Mouse (Mus musculus): Measurements from ENCODE around the gene Plpp3.

The Plpp3 gene

DNA sequence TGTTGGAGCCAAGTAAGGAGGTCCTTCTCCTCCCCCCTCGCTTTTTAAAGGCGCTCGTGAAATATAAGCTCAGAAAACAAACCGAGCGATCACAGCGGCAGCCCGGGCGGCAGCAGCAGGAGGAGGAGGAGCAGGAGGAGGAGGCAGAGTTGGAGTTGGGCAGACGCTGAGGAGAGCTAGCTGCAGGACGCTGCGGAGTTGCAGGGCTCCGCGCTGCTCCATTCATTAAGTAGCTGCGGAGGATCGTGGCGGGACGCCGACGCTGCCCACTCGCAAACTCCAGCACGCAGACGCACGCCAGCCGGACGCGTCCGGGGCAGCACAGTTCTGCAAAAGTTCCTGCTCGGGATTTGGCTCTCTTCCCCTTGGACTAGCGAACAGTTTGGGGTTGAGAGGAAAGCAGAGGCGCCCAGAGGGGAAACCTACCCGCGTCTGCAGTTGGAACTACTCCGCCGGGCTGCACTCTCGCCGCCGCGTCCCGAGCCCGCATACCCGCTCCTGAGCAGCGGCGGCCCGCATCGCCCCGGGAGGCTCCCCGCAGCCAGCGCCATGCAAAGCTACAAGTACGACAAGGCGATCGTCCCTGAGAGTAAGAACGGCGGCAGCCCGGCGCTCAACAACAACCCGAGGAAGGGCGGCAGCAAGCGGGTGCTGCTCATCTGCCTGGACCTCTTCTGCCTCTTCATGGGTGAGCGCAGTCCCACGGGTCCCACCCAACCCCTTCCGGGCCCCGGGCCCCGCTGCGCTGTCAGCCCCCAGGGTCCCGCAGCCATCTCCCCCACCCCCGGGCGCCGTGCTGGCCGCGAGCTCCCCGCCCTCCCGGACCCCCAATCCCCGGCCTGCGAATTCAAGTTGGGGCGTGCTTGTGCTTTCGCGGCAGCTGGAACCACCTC lies at the start of gene Plpp3:
Plpp3 (plus strand) TSS at position 72 of the 893 bp plus-strand sequence.
- peak; percentile 27 for DNase-seq

DNA sequence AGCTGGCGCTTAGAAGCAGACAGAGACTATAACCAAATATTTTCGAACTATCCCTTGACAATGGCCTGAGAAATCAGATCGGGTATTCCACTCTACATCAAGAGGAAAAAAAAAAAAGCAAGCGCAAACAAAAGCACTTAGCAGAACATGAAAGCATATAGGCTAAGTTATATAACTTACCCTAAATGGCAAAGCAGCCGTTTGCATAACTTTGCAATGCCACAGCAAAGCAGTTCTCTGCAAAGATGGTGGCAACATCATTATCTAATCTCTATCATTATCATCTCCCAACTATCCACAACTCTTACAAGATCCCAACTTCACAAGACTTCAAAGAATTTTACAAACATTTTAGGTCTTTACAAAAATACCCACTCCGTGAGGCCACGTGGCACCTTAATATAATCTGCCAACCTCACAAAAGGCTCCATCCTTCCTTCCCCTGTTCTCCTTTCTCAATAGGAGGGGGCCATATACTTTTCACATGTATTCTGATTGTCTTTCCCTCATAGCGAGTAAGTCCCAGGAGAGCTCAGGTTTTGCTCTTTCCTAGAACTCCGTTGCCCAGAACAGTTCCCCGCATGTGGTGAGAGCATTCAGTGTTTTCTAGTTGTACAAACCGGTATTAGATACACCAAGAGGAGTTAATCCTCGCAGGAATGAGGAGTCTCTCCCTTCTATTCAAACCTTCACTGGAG lies 49.1 kb upstream of the Plpp3 start:
- DNase-seq: no peak

DNA sequence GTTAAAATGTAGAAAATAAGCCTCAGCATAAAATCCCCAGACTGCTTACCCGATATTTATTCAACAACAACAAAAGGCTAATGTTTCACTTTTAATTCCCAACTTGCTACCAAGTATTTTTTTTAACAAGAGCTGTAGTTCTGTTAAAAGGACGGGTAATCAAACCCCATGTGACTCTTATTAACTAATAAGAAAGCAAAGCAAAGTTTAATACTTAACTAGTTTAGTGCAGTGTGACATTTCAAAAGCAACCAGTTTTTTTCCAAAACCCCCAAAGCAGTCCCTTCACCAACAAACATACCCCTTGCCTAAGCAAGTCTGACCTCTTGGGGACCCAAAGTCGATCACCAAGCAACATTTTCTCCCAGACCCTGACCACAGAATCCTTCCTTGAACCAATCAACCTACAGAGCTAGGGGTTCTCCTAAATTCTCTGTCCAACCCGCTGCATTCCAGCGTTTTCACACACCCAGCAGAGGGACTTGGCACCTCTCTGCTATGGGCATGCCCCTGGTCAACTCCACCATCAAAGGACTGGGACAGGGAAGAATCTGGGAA lies 48.4 kb upstream of the Plpp3 start:
- DNase-seq: no peak

DNA sequence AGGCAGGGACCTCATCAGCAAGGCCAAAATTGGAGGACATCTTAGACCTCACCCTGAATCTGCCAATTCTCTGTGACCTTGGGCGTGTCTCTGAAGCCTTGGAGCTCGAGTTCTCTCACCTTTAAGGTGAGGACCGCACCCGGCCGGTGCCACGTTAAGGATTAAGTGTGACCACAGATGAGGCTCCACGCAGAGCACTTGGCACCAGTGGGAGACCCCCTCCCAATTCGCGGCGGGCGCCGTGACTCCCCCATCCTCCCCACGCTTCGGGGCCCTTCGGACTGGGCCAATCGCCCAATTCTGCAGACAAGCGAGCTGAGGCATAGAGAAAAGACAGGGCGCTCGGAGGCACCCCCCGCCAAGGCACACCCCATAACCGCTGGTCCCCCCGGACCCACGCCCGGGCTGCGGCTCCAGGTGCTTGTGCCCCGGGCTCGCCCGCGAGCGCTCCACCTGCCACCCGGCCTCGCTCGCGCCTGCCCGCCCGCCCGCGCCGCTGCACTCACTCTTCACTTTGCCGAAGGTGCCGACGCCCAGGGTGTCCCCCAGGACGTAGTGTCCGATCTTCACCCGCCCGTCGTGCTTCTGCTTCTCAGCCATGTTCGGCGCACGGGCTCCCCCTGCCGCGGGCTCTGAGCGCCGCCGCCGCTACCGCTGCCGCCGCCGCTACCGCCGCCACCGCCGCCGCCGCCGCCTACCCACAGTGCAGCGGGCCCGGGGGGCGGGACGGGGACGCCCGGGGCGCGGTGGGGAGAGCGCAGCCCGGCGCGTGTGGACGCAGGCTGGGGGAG lies 47.8 kb upstream of the Plpp3 start, which contains the start of gene Prkaa2:
Prkaa2 (minus strand) TSS at position 692 of the 791 bp plus-strand sequence.
- DNase-seq: peak; percentile 76

DNA sequence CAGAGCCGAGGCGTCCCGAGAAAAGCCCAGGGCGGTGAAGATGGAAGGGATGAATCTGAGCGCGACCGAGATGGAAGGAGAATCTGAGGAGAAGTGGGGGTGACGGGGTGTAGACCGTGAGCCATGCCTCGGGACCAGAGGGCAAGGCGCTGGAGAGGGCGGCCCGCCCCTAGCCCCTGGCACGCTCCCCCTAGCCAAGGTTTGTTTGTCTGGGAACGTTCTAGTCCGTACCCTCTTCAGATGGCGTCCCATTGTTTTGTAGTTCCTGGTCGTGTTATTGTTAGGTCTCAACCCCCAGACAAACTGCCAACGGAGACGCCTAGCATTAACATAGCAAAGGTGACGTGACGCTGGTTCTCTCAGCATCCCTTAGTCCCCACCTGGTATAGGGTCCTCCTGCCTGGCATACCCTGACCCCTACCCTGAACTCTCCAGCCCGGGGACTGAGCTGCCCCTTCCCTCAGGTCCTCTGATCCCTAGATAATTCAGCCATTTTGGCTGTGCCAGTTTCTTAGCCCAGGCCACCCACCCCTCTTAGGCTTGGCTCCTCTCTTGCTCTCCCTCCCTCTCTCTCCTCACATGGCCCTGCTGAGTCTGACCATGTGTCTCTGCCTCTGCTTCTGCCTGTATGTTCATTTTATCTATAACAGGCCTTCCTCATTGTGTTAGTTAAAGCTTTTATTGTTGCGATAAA lies 47.0 kb upstream of the Plpp3 start:
- peak; percentile 48 for DNase-seq

DNA sequence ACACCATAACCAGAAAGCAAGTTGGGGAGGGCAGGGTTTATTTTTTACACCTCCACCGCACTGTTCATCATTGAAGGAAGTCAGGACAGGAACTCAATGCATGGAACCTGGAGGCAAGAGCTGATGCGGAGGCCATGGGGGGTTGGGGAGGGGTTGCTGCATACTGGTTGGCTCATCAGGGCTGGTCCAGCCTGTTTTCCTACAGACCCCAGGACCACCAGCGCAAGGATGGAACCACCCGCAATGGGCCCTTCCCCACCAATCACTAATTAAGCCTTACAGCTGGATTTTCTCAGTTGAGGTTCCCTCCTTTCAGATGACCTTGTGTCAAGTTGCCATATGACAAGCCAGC lies 46.5 kb upstream of the Plpp3 start:
- DNase-seq: peak; percentile 37

DNA sequence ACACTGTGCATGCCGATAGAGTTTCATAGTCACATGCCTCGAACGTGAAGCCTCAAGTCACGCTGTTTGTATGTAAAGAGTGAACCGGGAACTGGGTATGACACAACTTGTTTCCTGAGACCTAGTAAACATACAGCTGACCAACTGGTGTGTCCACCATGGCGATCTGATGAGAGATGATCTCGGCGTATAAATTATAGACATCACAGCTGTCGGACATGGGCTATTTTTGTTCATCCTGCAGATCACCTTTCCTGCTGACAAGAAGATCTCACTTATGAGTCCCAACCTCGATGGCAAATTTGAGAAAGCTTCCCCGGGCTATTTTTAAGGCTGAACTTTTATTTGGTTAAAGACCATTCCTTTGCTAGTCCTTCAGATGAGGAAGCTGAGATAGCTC lies 45.4 kb upstream of the Plpp3 start:
- DNase-seq: no peak

DNA sequence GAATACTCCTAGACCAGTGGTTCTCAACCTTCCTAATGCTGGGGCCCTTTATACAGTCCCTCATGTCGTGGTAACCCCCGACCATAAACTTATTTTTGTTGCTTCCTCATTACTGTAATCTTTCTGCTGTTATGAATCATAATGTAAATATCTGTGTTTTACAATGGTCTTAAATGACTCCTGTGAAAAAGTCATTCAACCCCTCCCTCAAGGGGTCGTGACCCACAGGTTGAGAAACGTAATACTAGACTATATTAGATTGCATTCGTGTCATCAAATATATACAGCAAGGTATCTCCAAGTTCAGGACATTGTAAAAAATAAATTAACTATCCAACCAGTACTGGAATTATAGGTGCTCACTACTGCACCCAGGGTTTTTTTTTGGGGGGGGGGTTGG lies 44.1 kb upstream of the Plpp3 start:
- no peak for DNase-seq

DNA sequence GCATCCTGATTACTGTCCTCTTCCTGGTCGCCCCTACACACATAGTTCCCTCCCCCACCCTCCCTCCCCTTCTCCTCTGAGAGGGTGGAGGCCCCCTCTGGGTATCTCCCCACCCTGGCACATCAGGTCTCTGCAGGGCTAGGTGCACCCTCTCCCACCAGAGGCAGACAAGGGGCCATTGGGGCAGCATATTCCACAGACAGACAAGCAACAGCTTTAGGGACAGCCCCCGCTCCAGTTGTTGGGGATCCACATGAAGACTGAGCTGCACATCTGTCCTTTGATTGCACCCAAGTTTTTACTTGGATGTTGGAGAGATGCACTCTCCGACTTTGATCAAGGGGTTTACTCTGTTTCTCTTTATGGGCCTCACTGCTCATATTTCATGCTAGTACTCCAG lies 43.7 kb upstream of the Plpp3 start:
- no peak for DNase-seq

DNA sequence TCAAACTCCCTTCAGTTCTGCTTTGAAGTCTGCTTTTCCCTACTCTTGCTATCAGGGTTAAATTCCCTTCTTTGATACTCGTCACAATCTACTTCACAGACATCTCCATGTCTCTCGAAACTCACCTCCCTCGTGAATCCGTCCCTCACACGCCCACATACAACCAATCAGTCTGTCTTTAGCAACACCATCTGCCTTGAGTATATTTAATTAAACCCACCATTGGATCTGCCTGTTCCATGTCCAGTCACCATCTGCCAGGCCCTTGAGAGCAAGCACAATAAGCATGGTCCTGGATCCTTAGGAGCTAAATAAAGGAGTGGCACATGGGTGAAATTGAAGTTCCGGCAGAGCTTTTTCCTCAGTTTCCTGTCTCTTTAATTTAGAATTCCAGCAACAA lies 36.1 kb upstream of the Plpp3 start:
- no peak for DNase-seq

DNA sequence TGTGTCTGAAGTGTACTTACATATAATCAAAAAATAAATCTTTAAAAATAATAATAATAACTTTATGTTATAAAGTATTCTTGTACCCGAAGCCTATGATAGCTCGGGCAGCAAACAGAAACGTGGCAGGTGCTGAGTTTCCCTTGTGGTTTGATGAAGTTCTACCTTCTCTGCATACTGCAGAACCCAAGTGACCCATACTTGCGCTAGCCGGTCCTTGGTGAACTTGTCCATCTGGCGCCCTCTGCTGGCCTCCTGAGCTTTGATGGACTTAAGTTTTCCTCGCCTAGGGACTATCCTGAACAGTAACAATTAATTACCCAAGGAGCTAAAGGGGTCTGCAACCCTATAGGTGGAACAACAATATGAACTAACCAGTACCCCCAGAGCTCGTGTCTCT lies 34.7 kb upstream of the Plpp3 start:
- DNase-seq: peak; percentile 70

DNA sequence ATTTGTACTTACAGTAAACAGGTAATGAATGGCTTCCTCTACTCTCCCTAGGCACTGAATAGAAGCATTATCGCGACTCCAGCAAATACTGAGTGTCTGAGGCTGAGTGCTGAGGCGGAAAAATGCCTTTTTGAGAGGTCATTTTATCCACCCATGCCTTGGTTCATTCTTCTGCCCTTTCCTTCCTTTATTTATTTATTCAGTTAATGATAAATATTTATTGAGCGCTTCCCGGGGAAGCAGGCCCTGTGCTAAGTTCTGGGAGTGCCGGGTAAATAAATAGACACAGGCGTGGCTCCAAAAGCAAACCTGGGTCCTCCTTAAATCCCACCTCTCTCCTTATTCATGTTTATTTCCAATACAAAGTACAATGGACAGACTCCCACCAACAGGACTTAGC lies 27.9 kb upstream of the Plpp3 start:
- no peak for DNase-seq

DNA sequence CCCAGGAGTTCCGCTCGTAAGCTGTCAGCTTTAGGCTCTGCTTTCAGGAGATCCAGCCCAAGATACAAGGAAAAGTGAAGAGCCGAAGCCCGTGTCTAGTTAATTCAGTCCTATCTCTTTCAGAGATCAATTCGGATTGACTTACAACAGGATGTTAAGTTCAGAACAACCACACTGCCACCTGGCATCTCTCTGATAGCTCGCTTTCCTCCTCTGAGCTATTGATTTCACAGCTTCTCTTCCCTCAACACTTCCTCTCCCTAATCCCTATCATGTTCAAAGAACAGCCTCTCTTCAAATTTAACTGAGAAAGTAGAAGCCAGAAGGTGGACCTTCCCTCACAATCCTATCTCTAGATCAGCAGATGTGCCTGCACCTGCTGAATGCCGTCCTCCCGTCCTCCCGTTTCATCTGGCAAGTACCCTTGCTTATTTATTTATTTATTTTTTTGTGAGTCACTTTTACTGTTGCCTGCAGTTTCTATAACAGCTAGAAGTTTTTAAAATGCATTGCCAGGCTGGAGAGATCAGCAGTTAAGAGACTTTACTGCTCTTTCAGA lies 25.3 kb upstream of the Plpp3 start:
- no peak for DNase-seq

DNA sequence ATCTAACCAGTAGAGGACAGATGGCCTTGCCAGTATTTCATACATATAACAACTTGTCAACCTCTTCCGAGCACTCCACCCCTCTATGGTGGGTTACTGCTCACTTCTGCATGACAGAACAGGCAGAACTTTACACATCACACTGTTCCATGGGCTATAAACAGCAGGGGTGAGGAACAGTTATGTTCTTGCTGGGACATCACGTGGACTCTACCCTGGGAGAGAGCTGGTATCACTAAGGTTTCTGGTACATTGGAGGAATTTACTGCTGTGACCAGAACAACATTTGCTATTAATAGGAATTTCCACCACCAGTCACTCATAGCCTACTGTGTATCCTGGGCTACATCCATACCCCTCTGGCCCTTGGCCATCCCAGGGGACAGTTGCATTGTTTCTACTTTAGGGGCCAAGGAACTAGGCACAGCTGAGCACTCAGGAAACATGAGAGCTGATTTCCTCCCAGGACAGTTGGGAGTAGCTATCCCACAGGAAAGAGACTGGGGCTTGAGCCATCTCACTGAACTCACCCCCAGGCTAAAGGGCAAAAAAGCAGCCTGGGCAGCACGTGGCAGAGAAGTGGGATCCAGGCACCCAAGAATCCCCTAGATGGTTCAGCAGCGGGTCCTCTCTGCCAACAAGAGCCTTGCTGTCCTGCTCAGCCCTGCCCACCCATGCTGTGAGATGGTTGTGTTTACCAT lies 23.6 kb upstream of the Plpp3 start:
- no peak for DNase-seq

DNA sequence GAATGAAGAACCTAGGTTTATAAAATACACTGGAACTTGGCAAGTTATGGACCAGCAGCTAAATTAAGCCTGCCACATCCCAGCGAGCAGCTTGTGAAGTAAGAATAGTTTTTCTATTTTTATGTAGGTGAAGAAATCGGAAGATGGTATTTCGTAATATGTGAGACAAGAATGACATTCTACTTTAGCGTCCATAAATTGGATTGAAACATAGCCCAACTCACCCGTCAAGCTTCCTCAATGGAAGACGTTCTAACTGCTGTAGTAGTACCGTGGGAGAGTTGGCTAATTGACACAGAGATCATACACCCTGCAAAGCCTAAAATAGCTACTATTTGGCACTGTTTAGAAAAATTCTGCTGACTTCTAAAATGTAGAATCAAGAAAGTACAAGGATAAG lies 7.7 kb upstream of the Plpp3 start:
- DNase-seq: no peak

DNA sequence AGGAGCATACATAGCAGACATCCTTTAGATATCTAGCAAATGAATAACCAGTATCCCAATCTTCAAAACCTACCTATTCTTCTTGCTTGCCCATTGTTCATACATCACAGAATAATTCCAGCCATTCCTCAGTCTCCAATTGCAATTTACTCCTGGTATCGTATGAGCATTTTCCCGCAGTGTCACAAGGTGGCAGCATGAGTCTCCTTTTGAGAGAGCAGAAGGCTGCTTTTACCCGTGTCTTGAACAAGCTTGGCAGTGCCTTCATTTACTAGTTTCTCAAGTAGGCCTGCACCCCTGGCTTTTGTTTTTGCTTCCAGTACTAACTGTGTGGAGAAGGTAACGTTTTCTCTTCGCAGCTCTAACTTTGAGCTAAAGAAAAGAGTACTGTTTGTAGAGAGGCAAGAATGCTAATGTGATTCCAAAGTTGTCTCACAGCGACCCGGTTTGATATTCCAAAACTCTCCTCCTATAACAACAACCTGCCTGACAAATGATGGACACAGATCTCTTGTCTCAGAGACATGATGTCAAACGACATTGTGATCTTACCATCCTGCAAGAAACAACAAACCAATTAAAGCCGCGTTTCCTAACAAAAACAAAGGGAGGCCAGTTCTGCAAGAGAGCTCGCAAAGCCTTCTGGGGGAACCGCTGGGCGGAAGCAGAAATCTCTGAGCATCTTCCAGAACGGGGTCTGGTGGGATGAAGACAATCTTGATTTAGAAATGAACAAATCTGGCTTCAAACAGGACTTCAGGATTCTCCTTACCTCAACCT lies 5.0 kb upstream of the Plpp3 start:
- peak; percentile 31 for DNase-seq

DNA sequence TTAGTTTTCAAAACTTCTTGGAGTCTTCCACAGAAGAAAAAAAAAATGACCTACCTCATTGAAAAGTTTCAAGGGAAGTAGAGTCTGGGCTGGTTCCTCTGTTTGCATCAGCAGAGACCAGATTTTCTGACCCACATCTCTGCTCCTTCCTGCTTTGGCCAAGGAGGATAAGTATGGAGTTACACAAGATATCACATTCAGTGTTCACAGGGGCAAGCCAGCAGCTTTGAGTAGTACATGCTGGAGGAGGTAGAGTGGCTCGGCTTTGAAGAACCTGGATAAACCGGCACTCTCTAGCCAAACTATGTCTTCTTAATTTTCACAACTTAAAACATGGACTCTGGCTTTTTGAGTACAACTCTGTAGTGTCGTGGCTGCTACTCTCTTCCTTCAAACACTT lies 3.9 kb upstream of the Plpp3 start:
- DNase-seq: no peak

DNA sequence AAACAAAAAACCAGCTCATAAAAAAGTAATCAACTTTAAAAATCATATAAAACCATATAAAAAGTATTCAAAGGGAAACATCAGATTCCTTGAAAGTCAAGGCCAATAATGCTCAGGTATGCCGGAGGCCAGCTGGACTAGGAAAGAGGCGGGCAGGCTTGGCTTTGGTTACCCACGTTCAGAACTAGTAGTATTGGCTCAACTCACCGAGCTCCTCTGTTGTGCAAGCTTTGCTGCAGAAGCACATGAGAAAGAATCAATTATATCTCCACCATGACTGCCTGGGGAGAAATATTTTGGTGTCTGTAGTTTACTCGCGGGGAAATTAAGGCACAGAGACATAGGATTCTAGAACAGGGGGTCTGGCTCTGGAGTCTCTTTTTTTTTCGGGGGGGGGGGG lies 866 bp upstream of the Plpp3 start:
- no peak for DNase-seq

DNA sequence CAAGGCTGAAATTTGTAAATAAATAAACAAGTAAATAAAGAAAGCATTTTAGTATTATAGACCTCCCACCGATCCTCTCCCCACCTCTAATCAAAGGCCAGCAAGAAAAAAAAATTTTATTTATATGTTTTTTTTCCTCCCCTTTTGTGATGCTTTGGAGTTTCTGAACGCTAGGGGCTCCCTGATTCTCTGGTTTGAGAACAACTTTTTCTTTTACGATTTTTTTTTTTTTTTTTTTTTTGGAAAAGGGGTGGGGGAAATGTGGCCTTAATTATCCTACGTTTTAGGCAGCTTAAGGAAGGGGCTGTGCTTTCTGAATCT lies 232 bp upstream of the Plpp3 start:
- DNase-seq: no peak

DNA sequence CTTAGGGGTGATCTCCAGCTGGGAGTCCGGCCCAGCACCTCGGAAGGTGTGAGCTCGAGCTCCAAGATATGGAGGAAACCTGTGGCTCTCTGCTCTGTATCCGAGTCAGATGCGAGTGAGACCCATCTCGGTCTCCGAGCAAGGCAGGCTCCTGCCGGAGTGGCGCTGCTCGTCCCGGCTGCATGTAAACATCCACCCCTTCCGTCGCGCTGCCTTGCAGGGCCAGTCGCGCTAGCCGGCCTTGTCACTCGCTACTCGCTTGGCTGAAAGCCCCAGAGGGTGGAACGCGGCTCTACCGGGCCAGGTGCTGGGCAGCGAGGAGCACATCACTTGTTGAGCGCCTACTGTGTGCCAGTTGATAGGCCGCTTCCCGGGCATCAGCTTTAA lies 1.0 kb downstream of the Plpp3 start:
- DNase-seq: peak; percentile 26
